ENCODE assay signal across 8 mouse cellular contexts in the genomic region with DNA sequence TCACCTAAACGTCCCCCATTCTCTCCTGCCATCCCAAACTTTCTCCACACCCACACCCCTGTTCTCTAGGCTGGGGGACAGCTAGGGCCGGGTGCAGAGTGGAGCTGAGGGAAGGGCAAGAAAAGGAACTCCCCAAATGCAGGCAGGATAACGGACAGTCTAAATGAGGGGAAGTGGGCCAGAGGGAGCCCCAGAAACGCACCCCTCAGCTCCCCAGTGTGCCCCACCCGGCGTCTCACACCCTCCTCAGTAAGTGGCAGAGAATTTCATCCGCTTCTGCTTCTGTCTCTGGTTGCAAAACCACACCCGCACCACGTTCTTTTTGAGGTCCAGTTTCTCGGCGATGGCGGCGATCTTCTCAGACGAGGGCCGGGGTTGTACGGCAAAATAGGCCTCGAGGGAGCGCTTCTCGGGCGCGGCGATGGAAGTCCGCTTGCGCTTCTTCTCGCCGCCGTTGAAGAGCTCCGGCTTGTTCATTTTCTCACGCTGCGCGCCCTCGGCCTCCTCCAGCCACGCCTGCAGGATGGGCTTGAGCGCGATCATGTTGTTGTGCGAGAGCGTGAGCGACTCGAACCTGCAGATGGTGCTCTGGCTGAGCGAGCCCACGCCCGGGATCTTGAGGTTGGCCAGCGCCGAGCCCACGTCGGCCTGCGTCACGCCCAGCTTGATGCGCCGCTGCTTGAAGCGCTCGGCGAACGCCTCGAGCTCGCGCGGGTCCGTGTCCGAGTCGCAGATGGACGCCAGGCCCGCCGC. TPM values are rescaled to one million over a fixed set of nuclear protein-coding genes. Genes with fewer than 3 reads are reported as not detected.
A peak's percentile ranks its signal among the peaks of the same experiment; 100 is the strongest.
DNase-seq lines count a peak whose midpoint lies in the region; ATAC-seq and TF ChIP-seq lines count a peak whose summit lies in the region.

No protein-coding gene starts in this region.

- H3K27ac ChIP-seq in heart, embryonic 12.5 days (ENCODE audit: poor library complexity, severe bottlenecking), result no peak overlapping the region
- H3K27ac ChIP-seq in liver, postnatal 0 days (ENCODE audit: low read depth), result no peak overlapping the region
- no peak overlapping the region for H3K27ac ChIP-seq in stomach, embryonic 15.5 days

- TF ChIP-seq CTCF in liver, postnatal 0 days (IDR thresholded peaks at IDR 0.05; ENCODE audit: low read depth), result no peak

- no peaks in the 10 kb centered on the region for H3K9me3 ChIP-seq in heart, embryonic 12.5 days (replicated peaks)
- no peaks in the 10 kb centered on the region for H3K9me3 ChIP-seq in liver, postnatal 0 days (ENCODE audit: low read length)
- H3K9me3 ChIP-seq in stomach, embryonic 15.5 days, result no peaks in the 10 kb centered on the region

- no peaks in the 10 kb centered on the region for H3K36me3 ChIP-seq in heart, embryonic 12.5 days
- no peaks in the 10 kb centered on the region for H3K36me3 ChIP-seq in liver, postnatal 0 days (replicated peaks; ENCODE audit: insufficient read depth, low read length)
- H3K36me3 ChIP-seq in stomach, embryonic 15.5 days, result no peaks in the 10 kb centered on the region

- peaks cover 82% of the 10 kb centered on the region for H3K27me3 ChIP-seq in heart, embryonic 12.5 days (replicated peaks)
- H3K27me3 ChIP-seq in liver, postnatal 0 days (ENCODE audit: insufficient read depth, low read length), result peaks cover 88% of the 10 kb centered on the region
- peaks cover 83% of the 10 kb centered on the region for H3K27me3 ChIP-seq in stomach, embryonic 15.5 days (replicated peaks)

- 1% methylated on average over 64 of the region's 64 CpGs for WGBS in heart, embryonic 12.5 days
- WGBS in liver, postnatal 0 days (ENCODE audit: insufficient replicate concordance), result under 1% methylated on average over 51 of the region's 64 CpGs
- WGBS in stomach, embryonic 15.5 days, result under 1% methylated on average over 61 of the region's 64 CpGs

- intact Hi-C loops in heart, postnatal 25 days (cut with DNase I), result loop anchor here (10.0 kb wide), 1 partner anchor 431 kb away; no protein-coding TSS in a partner anchor

- DNase-seq in heart, postnatal 25 days (ENCODE audit: low spot score), result no peak
- DNase-seq in brain, adult 2 months (ENCODE audit: low read depth, low spot score), result peak; percentile 9
- peak; percentile 25 for DNase-seq in heart, postnatal 4 days
- DNase-seq in liver, postnatal 0 days, result no peak
- DNase-seq in frontal cortex, postnatal 25 days (ENCODE audit: low spot score in 2 of 2), result no peak
- no peak for DNase-seq in cerebellum, adult 8-10 months

- ATAC-seq in heart, embryonic 12.5 days (ENCODE audit: insufficient number of reproducible peaks, low FRiP score), result no peak
- ATAC-seq in liver, postnatal 0 days, result no peak
- no peak for ATAC-seq in stomach, embryonic 15.5 days (ENCODE audit: insufficient read depth, low FRiP score, low read depth)

- H3K4me1 ChIP-seq in heart, embryonic 12.5 days (replicated peaks), result peaks cover 15% of the 10 kb centered on the region
- peaks cover 13% of the 10 kb centered on the region for H3K4me1 ChIP-seq in liver, postnatal 0 days (ENCODE audit: insufficient read depth)
- peaks cover 25% of the 10 kb centered on the region for H3K4me1 ChIP-seq in stomach, embryonic 15.5 days

- peak overlapping the region; percentile 40 for H3K4me3 ChIP-seq in heart, embryonic 12.5 days
- peak overlapping the region; percentile 20 for H3K4me3 ChIP-seq in liver, postnatal 0 days (ENCODE audit: low read depth, low read length)
- H3K4me3 ChIP-seq in stomach, embryonic 15.5 days (replicated peaks), result peak overlapping the region; percentile 29

- TF ChIP-seq EP300 in liver, postnatal 0 days (IDR thresholded peaks at IDR 0.05; ENCODE audit: low read depth), result no peak

- H3K4me2 ChIP-seq in heart, embryonic 12.5 days, result peak overlapping the region; percentile 87
- peak overlapping the region; percentile 52 for H3K4me2 ChIP-seq in liver, postnatal 0 days (ENCODE audit: low read depth, low read length)
- H3K4me2 ChIP-seq in stomach, embryonic 15.5 days, result peak overlapping the region; percentile 92

- no peak overlapping the region for H3K9ac ChIP-seq in heart, embryonic 12.5 days
- no peak overlapping the region for H3K9ac ChIP-seq in liver, postnatal 0 days (replicated peaks)
- H3K9ac ChIP-seq in stomach, embryonic 15.5 days, result no peak overlapping the region

RNA-seq across cellular contexts. Expression of gene Pou4f1, which starts 2.1 kb away (rescaled TPM):
- 0.08 TPM in 1 of 2 replicates, not detected in the other for polyA plus RNA-seq in heart, embryonic 12.5 days (2016; fragmentation: Nextera tagmentation; extraction: Ambion mirVana)
- total RNA-seq in heart, postnatal 25 days (2021), result not detected
- total RNA-seq in heart, postnatal 4 days (2021), result under 1 TPM; 0.23 to 0.24 TPM
- polyA plus RNA-seq in liver, postnatal 0 days (2015; fragmentation: Nextera tagmentation; extraction: Ambion mirVana), result 0.02 and 0.09 TPM in 2 replicates
- 0.22 and 0.44 TPM in 2 replicates for polyA plus RNA-seq in stomach, embryonic 15.5 days (2015; fragmentation: Nextera tagmentation; extraction: Ambion mirVana)

RNA-seq across cellular contexts. Expression of gene Rnf219, which starts 56.8 kb away (rescaled TPM):
- 17.7 and 21.4 TPM in 2 replicates for polyA plus RNA-seq in heart, embryonic 12.5 days (2016; fragmentation: Nextera tagmentation; extraction: Ambion mirVana)
- 1 to 10 TPM; 4.9 to 6.3 TPM for total RNA-seq in heart, postnatal 25 days (2021)
- total RNA-seq in heart, postnatal 4 days (2021), result 10 to 100 TPM; 10.3 to 12.6 TPM
- polyA plus RNA-seq in liver, postnatal 0 days (2015; fragmentation: Nextera tagmentation; extraction: Ambion mirVana), result 4.0 and 4.3 TPM in 2 replicates
- 21.9 and 29.9 TPM in 2 replicates for polyA plus RNA-seq in stomach, embryonic 15.5 days (2015; fragmentation: Nextera tagmentation; extraction: Ambion mirVana)

Comparison
In these comparisons a context has a peak if more than half of its experiments do, and no peak if none do; other contexts are left out.
1. DNase-seq: peak in brain, adult 2 months (single experiment) and heart, postnatal 4 days (single experiment); none in heart, postnatal 25 days (single experiment), liver, postnatal 0 days (single experiment), frontal cortex, postnatal 25 days (0 of 2) and cerebellum, adult 8-10 months (single experiment).
2. Peak in every context shown above with its lines, with median percentiles within 50 percentile points of each other: H3K4me2 ChIP-seq and H3K4me3 ChIP-seq.